Mouse (Mus musculus): Measurements from ENCODE around the gene Zfp592. TPM values are rescaled to one million over a fixed set of nuclear protein-coding genes. Genes with fewer than 3 reads are reported as not detected.

Gene Zfp592
- polyA plus RNA-seq, 1 experiment from 2014 or later = 11.8 TPM

GRCm38 (mm10) chr7:81025751-81026150, 32.3 kb downstream of the Zfp592 start:
- H3K36me3 ChIP-seq = peaks cover 69% of the 10 kb centered on the region
- no peak overlapping the region for H3K4me3 ChIP-seq
- H3K4me1 ChIP-seq = no peaks in the 10 kb centered on the region
- WGBS = 93% methylated on average over 2 of the region's 2 CpGs
- no peaks in the 10 kb centered on the region for H3K27me3 ChIP-seq
- no peak overlapping the region for H3K27ac ChIP-seq
- H3K9ac ChIP-seq = no peak overlapping the region
- H3K4me2 ChIP-seq = no peak overlapping the region
- no peak for ATAC-seq (ENCODE audit: insufficient number of reproducible peaks, low FRiP score, low TSS enrichment, low read depth)
- no peaks in the 10 kb centered on the region for H3K9me3 ChIP-seq

GRCm38 (mm10) chr7:81039711-81040110, 46.2 kb downstream of the Zfp592 start:
- Histone ChIP-seq H3K4me2 (no peak overlapping the region), H3K4me3 (no peak overlapping the region), H3K36me3 (peaks cover 87% of the 10 kb centered on the region), H3K9me3 (no peaks in the 10 kb centered on the region), H3K4me1 (no peaks in the 10 kb centered on the region), H3K27ac (no peak overlapping the region), H3K9ac (no peak overlapping the region), H3K27me3 (no peaks in the 10 kb centered on the region)
- ATAC-seq (ENCODE audit: insufficient number of reproducible peaks, low FRiP score, low TSS enrichment, low read depth) = no peak
- 67% methylated on average over 2 of the region's 2 CpGs for WGBS

GRCm38 (mm10) chr7:81043023-81043620, 49.6 kb downstream of the Zfp592 start:
- H3K9ac ChIP-seq = no peak overlapping the region
- H3K4me1 ChIP-seq = no peaks in the 10 kb centered on the region
- H3K4me2 ChIP-seq = no peak overlapping the region
- ATAC-seq (ENCODE audit: insufficient number of reproducible peaks, low FRiP score, low TSS enrichment, low read depth) = no peak
- H3K27me3 ChIP-seq = no peaks in the 10 kb centered on the region
- H3K9me3 ChIP-seq = no peaks in the 10 kb centered on the region
- WGBS = 77% methylated on average over 5 of the region's 5 CpGs
- no peak overlapping the region for H3K4me3 ChIP-seq
- no peak overlapping the region for H3K27ac ChIP-seq
- peaks cover 64% of the 10 kb centered on the region for H3K36me3 ChIP-seq

GRCm38 (mm10) chr7:81047847-81048246, 54.4 kb downstream of the Zfp592 start:
- 84% methylated on average over 3 of the region's 3 CpGs for WGBS
- Histone ChIP-seq H3K9ac (no peak overlapping the region), H3K9me3 (no peaks in the 10 kb centered on the region), H3K27ac (0 out of 2 replicates have a peak overlapping the region, but pooled peaks have one; percentile 27), H3K36me3 (peaks cover 17% of the 10 kb centered on the region), H3K4me2 (no peak overlapping the region), H3K4me3 (no peak overlapping the region), H3K27me3 (no peaks in the 10 kb centered on the region), H3K4me1 (no peaks in the 10 kb centered on the region)
- no peak for ATAC-seq (ENCODE audit: insufficient number of reproducible peaks, low FRiP score, low TSS enrichment, low read depth)

- 0 out of 2 replicates have a peak overlapping the region, but pooled peaks have one; percentile 27 for H3K27ac ChIP-seq
- no peak overlapping the region for H3K9ac ChIP-seq
- no peaks in the 10 kb centered on the region for H3K27me3 ChIP-seq
- no peak for ATAC-seq (ENCODE audit: insufficient number of reproducible peaks, low FRiP score, low TSS enrichment, low read depth)
- WGBS = 73% methylated on average over 2 of the region's 2 CpGs
- no peaks in the 10 kb centered on the region for H3K4me1 ChIP-seq
- H3K9me3 ChIP-seq = no peaks in the 10 kb centered on the region
- no peak overlapping the region for H3K4me3 ChIP-seq
- H3K4me2 ChIP-seq = no peak overlapping the region
- peaks cover 11% of the 10 kb centered on the region for H3K36me3 ChIP-seq
Observed at GRCm38 (mm10) chr7:81048513-81048912, 55.0 kb downstream of the Zfp592 start.

GRCm38 (mm10) chr7:81049966-81050365, 56.5 kb downstream of the Zfp592 start:
- no peak for ATAC-seq (ENCODE audit: insufficient number of reproducible peaks, low FRiP score, low TSS enrichment, low read depth)
- H3K9ac ChIP-seq = no peak overlapping the region
- no peaks in the 10 kb centered on the region for H3K27me3 ChIP-seq
- no peak overlapping the region for H3K4me2 ChIP-seq
- no peaks in the 10 kb centered on the region for H3K36me3 ChIP-seq
- no peaks in the 10 kb centered on the region for H3K9me3 ChIP-seq
- 79% methylated on average over 5 of the region's 5 CpGs for WGBS
- H3K27ac ChIP-seq = no peak overlapping the region
- no peak overlapping the region for H3K4me3 ChIP-seq
- no peaks in the 10 kb centered on the region for H3K4me1 ChIP-seq

GRCm38 (mm10) chr7:81055709-81056370, 62.4 kb downstream of the Zfp592 start:
- Histone ChIP-seq H3K9me3 (no peaks in the 10 kb centered on the region), H3K9ac (no peak overlapping the region), H3K4me2 (no peak overlapping the region), H3K27ac (no peak overlapping the region), H3K4me3 (no peak overlapping the region), H3K4me1 (peaks cover 3% of the 10 kb centered on the region), H3K36me3 (no peaks in the 10 kb centered on the region), H3K27me3 (peaks cover 11% of the 10 kb centered on the region)
- 79% methylated on average over 11 of the region's 11 CpGs for WGBS
- no peak for ATAC-seq (ENCODE audit: insufficient number of reproducible peaks, low FRiP score, low TSS enrichment, low read depth)

- Histone ChIP-seq H3K9me3 (no peaks in the 10 kb centered on the region), H3K27ac (no peak within 1 kb of the TSS), H3K9ac (0 out of 2 replicates have a peak within 1 kb of the TSS, but pooled peaks have one; percentile 7), H3K4me1 (peaks cover 3% of the 10 kb centered on the region), H3K4me3 (peak within 1 kb of the TSS; percentile 3; the same call in 1 of the 2 replicates), H3K4me2 (no peak within 1 kb of the TSS), H3K36me3 (no peaks in the 10 kb centered on the region), H3K27me3 (peaks cover 11% of the 10 kb centered on the region)
- ATAC-seq (ENCODE audit: insufficient number of reproducible peaks, low FRiP score, low TSS enrichment, low read depth) = no peak; the same call in 1 of the 2 replicates
- WGBS = 23% methylated on average over 27 of the region's 27 CpGs
Observed at GRCm38 (mm10) chr7:81057471-81057870, 64.0 kb downstream of the Zfp592 start, which contains the start of gene Alpk3. Gene Alpk3 (plus strand): TSS chr7:81057600.

- no peaks in the 10 kb centered on the region for H3K9me3 ChIP-seq
- no peak overlapping the region for H3K4me2 ChIP-seq
- WGBS = 52% methylated on average over 6 of the region's 6 CpGs
- H3K27me3 ChIP-seq = peaks cover 11% of the 10 kb centered on the region
- H3K27ac ChIP-seq = no peak overlapping the region
- peak overlapping the region; percentile 3; the same call in 1 of the 2 replicates for H3K4me3 ChIP-seq
- H3K9ac ChIP-seq = 0 out of 2 replicates have a peak overlapping the region, but pooled peaks have one; percentile 7
- ATAC-seq (ENCODE audit: insufficient number of reproducible peaks, low FRiP score, low TSS enrichment, low read depth) = no peak
- peaks cover 3% of the 10 kb centered on the region for H3K4me1 ChIP-seq
- H3K36me3 ChIP-seq = no peaks in the 10 kb centered on the region
Observed at GRCm38 (mm10) chr7:81057901-81058711, 64.6 kb downstream of the Zfp592 start.

GRCm38 (mm10) chr7:81058712-81059154, 65.3 kb downstream of the Zfp592 start:
- 36% methylated on average over 9 of the region's 9 CpGs for WGBS
- no peak overlapping the region for H3K27ac ChIP-seq
- ATAC-seq (ENCODE audit: insufficient number of reproducible peaks, low FRiP score, low TSS enrichment, low read depth) = no peak

GRCm38 (mm10) chr7:81059388-81059787, 65.9 kb downstream of the Zfp592 start:
- H3K4me1 ChIP-seq = peaks cover 3% of the 10 kb centered on the region
- no peak overlapping the region for H3K4me3 ChIP-seq
- no peak overlapping the region for H3K4me2 ChIP-seq
- no peaks in the 10 kb centered on the region for H3K9me3 ChIP-seq
- peaks cover 11% of the 10 kb centered on the region for H3K27me3 ChIP-seq
- H3K36me3 ChIP-seq = no peaks in the 10 kb centered on the region
- H3K27ac ChIP-seq = no peak overlapping the region
- no peak for ATAC-seq (ENCODE audit: insufficient number of reproducible peaks, low FRiP score, low TSS enrichment, low read depth)
- WGBS = 48% methylated on average over 5 of the region's 5 CpGs
- H3K9ac ChIP-seq = no peak overlapping the region

More at GRCm38 (mm10) chr7:81058712-81059154, 65.3 kb downstream of the Zfp592 start:
- Histone ChIP-seq H3K9ac (0 out of 2 replicates have a peak overlapping the region, but pooled peaks have one; percentile 7), H3K4me1 (peaks cover 3% of the 10 kb centered on the region), H3K9me3 (no peaks in the 10 kb centered on the region), H3K4me2 (no peak overlapping the region), H3K36me3 (no peaks in the 10 kb centered on the region), H3K4me3 (no peak overlapping the region), H3K27me3 (peaks cover 11% of the 10 kb centered on the region)
